Mouse (Mus musculus) retina, postnatal 1 day (tissue): ENCODE measurements around the gene Ifnab.

ENCODE experiments used
- DNase-seq: peaks from one replicate; pipeline ENCODE4 v3.0.0-alpha.2; 2012

Gene Ifnab

GRCm38 (mm10) chr4:88691259-88691658 lies at the start of gene Ifnab:
Gene Ifnab, minus strand, starts transcription at chr4:88691359.
- DNase-seq: no peak

DNA sequence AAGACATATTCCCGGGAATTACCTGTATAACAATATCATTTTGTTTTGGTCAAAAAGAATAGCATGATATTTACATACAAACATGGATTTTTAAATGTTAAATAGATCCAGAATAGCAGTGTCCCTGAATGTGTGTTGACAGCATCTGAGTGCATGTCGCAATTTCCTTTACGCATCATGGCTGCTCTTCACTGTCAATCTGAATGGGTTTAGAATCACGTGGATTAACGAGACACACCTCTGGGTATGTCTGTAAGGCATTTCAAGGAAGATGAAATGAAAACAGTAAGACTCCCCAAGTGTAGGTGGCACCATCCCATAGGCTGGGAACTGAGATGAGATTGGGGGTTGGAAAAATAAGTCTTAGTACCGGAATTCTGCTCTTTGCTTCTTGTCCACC lies 47.9 kb upstream of the Ifnab start:
- no peak for DNase-seq

DNA sequence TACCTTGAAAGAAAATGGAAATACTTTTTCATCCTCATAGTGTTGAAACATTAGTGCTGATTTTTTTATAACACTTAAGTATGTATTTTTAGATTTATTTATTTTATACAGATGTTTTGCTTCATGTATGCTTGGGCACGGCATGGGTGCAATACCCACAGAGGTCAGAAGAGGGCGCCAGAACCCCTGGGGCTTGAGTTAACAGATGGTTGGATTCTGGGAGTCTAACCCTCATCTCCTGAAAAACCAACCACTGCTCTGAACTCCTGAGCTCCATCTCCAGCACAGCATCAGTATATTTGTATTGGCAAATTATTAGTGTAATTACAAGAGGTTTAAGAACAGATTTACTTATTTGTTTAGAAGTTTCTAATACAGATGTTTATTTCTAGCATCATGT lies 47.3 kb upstream of the Ifnab start:
- peak; percentile 77 for DNase-seq

DNA sequence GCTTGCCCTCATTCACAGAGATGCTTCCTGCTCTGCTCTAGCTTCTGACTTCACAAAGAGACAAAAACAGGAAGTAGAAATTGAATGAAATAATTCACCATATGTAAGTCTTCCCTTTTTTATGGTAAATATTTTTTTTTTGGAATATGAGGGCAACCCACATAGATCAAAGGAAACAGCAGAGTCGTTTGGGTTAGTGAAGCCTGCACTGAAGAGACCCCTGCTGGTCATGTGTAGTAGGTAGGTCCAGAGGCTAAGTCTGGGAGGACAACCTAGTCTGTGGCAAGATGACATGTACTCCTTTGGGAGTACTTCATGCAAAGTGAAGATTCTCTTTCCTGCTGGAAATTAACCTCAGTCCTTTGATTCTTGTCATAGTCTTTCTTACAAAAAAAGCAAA lies 36.2 kb upstream of the Ifnab start:
- peak; percentile 48 for DNase-seq

DNA sequence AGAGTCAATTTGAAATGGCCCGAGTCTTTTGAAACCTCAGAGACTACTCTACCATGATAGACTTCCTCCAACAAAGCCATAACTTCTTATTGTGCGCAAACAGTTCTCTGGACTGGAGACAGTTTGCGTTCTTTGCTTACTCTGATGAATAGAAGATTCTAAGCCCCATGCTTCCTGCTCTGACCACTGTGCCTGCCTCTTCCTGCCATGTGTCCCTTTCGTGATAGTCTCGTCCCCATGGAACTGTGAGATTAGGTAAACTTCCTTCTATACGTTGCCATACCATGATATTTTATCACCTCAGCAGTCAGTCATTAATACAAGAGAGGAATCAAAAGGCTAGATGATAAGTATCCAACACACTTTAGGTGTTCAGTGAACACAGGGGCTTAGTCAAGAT lies 35.6 kb upstream of the Ifnab start:
- no peak for DNase-seq

DNA sequence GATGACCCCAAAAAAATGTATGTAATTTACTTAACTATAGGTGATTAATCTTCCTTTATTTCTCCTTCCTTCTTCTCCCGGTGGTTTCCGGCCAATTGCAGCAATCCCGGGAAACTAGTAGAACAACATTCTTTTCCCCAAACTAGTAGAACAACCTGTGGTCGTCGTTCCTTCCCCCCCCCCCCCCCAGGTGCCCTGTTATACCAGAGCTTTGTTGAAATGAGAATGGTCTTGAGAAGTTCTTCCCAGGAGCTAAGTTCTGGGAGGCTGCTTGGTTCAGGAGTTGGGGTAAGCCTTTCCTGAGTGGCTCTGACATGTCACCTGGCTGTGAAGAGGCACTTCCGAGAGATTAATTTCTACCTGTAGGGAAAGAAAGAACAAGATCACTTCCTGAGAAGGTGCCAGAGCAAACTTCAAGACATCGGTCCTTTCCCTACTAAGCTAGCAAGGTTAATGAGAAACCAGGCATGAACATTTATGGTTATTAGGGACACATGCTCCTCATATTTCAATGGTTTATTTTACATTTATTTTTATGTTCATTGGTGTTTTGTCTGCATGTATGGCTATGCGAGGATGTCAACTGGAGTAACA lies 32.4 kb upstream of the Ifnab start:
- no peak for DNase-seq

- peak; percentile 96 for DNase-seq
Measured at GRCm38 (mm10) chr4:88721791-88722721, 30.9 kb upstream of the Ifnab start, which contains the start of the genes Gm26566 and Klhl9. Gene Gm26566, plus strand, starts transcription at chr4:88721805. Gene Klhl9, minus strand, starts transcription at chr4:88722465.

DNA sequence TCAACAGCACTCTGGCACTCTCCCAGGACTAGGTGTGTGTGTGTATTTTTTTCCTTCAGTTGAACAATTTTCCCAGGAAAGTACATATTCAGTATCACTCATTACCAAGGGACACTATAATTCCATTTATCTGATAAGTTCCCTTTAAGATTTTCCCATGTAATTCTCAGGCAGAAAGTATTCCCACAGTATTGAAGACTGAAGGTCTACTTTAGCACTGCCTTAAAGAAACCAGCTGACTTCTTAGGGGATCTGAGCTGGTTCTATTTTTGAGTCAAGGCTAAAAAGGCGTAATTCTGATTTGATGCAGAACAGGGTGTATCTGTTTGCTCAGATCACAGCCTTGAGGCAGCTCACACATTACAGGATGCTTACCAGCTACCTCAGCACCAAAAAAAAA lies 27.6 kb upstream of the Ifnab start:
- no peak for DNase-seq

DNA sequence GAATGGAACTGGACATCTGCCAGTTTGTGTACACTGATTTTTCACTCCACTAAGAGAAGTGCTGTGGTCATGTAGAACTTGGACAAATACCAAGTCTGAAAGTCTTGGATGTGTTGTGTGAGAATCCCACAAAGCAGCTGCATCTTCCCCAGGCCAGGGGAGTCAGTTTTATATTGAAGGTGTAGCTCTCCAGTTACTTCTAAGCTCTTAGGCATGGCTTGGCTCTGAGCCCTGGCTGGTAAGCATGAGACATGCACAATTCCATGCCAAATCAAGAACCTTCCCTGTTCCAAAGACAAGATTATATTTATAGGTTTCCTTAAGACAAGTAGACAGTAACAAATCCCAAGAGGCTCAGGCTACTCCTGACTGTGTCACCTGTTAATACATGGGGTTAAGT lies 23.9 kb upstream of the Ifnab start:
- DNase-seq: no peak

DNA sequence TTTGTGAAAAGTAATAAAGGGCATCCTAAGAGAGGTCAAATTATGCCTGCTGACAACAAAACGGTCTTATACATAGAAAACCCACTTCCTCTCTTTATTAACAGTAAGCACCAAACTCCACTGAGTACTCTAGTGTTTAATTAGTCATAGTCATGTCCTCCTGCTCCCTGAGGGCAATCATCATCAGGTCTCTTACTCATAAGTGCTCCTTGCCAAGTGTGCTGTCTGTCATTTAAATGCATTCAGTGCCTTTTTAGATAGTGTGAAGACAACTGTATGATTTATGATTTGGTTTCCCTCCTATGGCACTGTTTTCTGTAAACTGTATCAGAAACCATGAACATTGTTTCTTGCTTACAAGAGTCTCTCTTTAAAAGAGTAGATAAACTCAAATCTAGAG lies 23.1 kb upstream of the Ifnab start:
- DNase-seq: no peak

DNA sequence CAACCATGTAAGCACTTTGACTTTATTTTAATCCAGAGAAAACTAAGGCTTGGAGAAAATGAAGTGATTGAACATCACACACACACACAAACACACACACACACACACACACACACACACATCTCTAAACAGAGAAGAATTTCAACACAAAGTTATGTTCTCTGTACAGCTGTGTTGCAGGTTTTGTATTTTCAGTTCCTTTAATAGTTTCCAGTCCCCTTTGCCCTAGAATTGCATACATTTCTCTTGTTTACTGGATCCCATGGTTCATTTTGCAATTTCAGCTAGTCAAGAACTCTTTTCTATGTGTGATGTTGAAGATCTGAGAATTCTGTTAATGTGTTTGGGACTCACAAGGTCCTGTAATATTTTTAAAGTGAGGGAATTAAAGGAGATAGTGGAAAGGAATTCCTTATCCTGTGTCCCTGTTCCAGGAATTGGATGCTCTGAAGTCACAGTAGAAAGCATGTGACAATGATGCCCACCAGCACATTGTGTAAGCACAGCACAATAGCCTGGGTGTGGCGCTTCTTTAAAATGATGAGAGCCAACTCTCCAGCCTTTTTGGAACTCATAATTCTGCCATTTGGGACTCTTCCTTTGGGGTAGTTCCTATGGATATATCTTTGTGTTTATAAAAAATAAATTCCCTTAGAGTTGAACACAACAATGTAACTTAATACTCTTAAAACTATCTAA lies 16.1 kb upstream of the Ifnab start:
- no peak for DNase-seq

GRCm38 (mm10) chr4:88705924-88706323 lies 14.8 kb upstream of the Ifnab start:
- DNase-seq: no peak

DNA sequence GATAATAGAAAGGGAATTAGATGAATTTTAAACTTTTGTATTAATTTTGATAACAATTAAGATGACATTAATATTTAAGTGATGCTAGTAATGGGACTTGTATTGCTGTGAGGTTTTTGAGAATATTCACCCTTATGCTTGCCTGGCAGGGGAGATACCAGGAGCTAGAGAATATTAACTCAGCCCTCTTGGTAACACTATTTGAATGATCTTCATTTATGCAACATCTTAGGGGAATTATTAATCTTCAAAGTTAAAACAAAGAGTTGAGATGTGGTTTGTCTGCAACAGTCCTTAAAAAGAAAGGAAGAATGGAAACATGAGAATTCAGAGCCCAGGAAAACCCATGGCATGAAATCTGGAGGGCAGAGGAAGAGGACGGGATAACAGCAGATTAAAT lies 8.1 kb upstream of the Ifnab start:
- no peak for DNase-seq

DNA sequence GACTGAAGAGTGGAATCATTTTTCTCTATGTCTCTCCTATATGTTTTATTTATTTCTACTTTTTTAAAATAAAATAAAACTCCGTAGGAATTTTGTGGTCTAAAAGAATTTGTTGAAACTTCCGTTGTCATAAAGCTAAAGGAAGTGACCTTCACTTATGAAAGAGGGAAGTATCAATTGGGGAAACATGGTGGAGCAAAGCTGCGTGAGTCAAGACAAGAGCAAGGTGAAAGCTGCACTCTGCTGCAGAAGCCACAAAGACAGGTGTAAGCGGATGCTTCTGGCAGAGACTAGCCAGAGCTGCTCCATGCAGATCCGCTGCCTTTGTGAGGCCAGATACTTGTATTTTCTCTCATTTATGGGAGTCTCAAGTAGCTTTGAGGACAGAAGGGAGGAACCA lies 7.6 kb upstream of the Ifnab start:
- DNase-seq: no peak

DNA sequence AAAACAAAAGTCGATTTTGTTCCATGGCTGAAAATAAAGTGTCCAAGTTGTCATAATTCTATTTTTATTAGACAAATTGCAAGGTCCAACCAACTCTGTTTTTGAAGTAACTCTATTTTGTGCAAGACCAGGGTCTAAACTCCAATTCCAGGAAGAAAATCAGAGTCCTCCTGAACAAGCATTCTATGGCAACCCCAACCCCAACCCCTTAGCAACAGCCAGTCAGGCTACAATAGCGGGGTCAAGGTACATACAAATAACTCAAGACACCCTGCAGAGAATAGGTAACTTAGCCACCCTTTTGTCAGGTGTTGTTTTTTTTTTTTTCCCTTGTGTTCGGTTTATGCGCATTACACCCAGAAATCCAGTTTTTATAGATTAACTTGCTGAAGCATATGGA lies 6.6 kb upstream of the Ifnab start:
- DNase-seq: no peak

DNA sequence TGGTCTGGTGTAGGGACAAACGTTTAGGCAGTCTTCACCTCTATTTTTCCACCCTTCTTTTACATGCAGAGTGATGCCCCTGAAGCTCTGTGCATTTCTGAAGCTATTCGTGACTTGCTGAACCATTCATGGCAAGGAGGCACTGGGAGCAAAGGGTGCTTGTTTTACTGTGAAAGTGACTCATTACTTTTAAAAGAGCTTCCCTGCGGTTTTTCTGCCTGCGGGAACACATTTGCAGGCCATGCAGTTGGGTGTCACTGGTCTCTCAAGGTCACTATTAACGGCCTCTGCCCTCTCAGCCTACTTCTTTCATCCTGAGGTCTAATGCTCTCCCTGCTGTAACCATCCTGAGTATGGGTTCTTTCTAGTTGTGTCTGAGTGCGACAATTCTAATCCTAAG lies 5.9 kb upstream of the Ifnab start:
- no peak for DNase-seq

GRCm38 (mm10) chr4:88696237-88696884 lies 5.2 kb upstream of the Ifnab start:
- peak; percentile 83 for DNase-seq

DNA sequence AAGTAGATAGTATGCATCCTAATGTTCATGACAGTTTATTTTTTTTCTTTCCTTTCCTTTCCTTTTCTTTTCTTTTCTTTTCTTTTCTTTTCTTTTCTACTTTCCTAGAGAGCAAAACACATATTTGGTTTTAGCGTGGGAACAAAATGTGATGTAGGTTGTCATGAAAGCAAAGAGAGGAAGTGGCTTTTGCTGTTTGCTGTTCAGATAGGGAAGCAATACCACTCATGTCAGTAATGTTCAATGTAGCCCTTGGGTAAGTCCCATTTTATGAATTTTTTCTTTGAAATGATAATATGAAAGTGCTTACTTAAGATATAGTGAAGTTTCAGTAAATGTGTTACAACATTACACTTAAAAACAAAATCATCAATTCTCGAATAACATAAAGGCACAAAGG lies 2.2 kb upstream of the Ifnab start:
- DNase-seq: no peak

GRCm38 (mm10) chr4:88692537-88692936 lies 1.4 kb upstream of the Ifnab start:
- DNase-seq: no peak

GRCm38 (mm10) chr4:88683812-88684211 lies 7.3 kb downstream of the Ifnab start, which contains the start of gene Ifna2:
Gene Ifna2, minus strand, starts transcription at chr4:88683912.
- no peak for DNase-seq

GRCm38 (mm10) chr4:88681353-88681752 lies 9.8 kb downstream of the Ifnab start:
- DNase-seq: no peak

GRCm38 (mm10) chr4:88680362-88680761 lies 10.8 kb downstream of the Ifnab start:
- peak; percentile 33 for DNase-seq

DNA sequence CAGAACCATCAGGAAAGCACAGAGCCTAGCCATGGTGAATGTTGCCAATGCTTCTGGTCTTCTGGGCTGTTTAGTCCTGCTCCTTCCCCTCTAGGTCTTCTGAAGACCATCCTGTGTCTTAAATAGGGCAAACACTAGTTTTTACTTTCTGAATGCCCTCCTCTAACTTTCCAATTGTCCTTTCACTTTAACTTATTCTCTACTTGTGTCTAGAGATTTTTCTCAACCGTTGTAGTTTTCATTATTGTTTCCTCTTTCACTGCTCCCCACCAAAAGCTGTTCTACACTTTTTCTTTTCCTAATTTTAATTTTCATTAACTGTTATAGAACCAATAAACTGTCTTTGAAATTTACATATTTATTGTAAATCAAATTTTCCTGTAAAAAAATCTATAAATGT lies 14.3 kb downstream of the Ifnab start, which contains the start of gene Ifna16:
Gene Ifna16, minus strand, starts transcription at position 101 of the 400 bp plus-strand sequence.
- DNase-seq: no peak
